Mouse (Mus musculus): Measurements from ENCODE around the gene Cplane1. TPM values are rescaled to one million over a fixed set of nuclear protein-coding genes. Genes with fewer than 3 reads are reported as not detected.

Gene Cplane1
- total and polyA plus RNA-seq, 3 experiments: 2.9 to 6.3 TPM; not detected in 1

DNA sequence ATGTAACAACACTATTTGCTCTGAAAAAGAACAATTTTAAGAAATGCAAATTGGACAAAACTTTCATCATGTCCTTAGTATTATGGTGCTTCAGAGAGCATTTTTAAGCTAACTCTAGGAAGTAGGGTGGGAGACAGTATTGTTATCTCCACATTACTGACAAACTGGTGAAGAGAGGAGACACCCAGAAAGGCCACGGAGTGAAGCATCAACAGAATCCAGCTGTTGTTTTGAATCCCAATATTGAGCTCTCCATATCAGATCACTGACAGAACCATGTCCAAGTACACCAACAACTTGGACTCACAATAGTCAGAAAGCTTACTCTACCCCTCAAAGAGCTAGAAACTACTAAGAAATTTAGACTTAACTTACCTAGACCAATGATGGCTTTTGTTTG, 136.6 kb downstream of the Cplane1 start:
- no peak for TF ChIP-seq TCF12 (IDR thresholded peaks at IDR 0.05; ENCODE audit: low read depth, low read length)
- TF ChIP-seq ZMIZ1 (IDR thresholded peaks at IDR 0.05; ENCODE audit: low read depth, low read length): no peak
- no peak for TF ChIP-seq ZNF384 (IDR thresholded peaks at IDR 0.05; ENCODE audit: low read depth, low read length)
- no peak for TF ChIP-seq ZKSCAN1 (IDR thresholded peaks at IDR 0.05; ENCODE audit: low read depth, low read length)
- no peak for TF ChIP-seq EP300 (IDR thresholded peaks at IDR 0.05; ENCODE audit: low read depth in 1 of 2, low read length in 2 of 2)
- no peak for TF ChIP-seq MXI1 (IDR thresholded peaks at IDR 0.05; ENCODE audit: low read depth, low read length)
- no peaks in the 10 kb centered on the region for H3K4me1 ChIP-seq (ENCODE audit: control insufficient read depth in 1 of 2, insufficient read depth in 2 of 2, low read length in 2 of 2)
- DNase-seq (ENCODE audit: low read depth, low spot score): no peak
- H3K9me3 ChIP-seq (replicated peaks; ENCODE audit: insufficient read depth, low read length): no peaks in the 10 kb centered on the region
- no peak overlapping the region for H3K27ac ChIP-seq (ENCODE audit: control insufficient read depth, low read depth, low read length)
- peaks cover 0 to 56% of the 10 kb centered on the region in 2 experiments; a peak in 3 of 4 replicates for H3K36me3 ChIP-seq (ENCODE audit: control insufficient read depth in 1 of 2, insufficient read depth in 2 of 2, low read length in 2 of 2)
- no peak overlapping the region for H3K4me3 ChIP-seq (ENCODE audit: control insufficient read depth in 1 of 2, insufficient read depth in 1 of 2, low read depth in 2 of 2, low read length in 2 of 2)
- H3K27me3 ChIP-seq (ENCODE audit: control insufficient read depth in 1 of 2, insufficient read depth in 2 of 2, low read length in 2 of 2): no peaks in the 10 kb centered on the region; a peak in 1 of 4 replicates
- no peaks in the 10 kb centered on the region; the same call in 1 of the 2 replicates for H3K79me2 ChIP-seq (ENCODE audit: control insufficient read depth, insufficient read depth, low read length, poor library complexity)
- H3K9ac ChIP-seq (ENCODE audit: control insufficient read depth, low read depth, low read length, poor library complexity, severe bottlenecking): no peak overlapping the region

- Histone ChIP-seq H3K9ac (ENCODE audit: control insufficient read depth, low read depth, low read length, poor library complexity, severe bottlenecking) (no peak overlapping the region), H3K4me3 (ENCODE audit: control insufficient read depth in 1 of 2, insufficient read depth in 1 of 2, low read depth in 2 of 2, low read length in 2 of 2) (no peak overlapping the region), H3K79me2 (ENCODE audit: control insufficient read depth, insufficient read depth, low read length, poor library complexity) (no peaks in the 10 kb centered on the region), H3K27me3 (ENCODE audit: control insufficient read depth in 1 of 2, insufficient read depth in 2 of 2, low read length in 2 of 2) (no peaks in the 10 kb centered on the region), H3K4me1 (ENCODE audit: control insufficient read depth in 1 of 2, insufficient read depth in 2 of 2, low read length in 2 of 2) (no peaks in the 10 kb centered on the region), H3K36me3 (ENCODE audit: control insufficient read depth in 1 of 2, insufficient read depth in 2 of 2, low read length in 2 of 2) (peaks cover 0 to 26% of the 10 kb centered on the region in 2 experiments; a peak in 3 of 4 replicates), H3K9me3 (replicated peaks; ENCODE audit: insufficient read depth, low read length) (no peaks in the 10 kb centered on the region), H3K27ac (ENCODE audit: control insufficient read depth, low read depth, low read length) (no peak overlapping the region)
- TF ChIP-seq ETS1 (IDR thresholded peaks at IDR 0.05; ENCODE audit: low read depth, low read length): no peak
- TF ChIP-seq NRF1 (IDR thresholded peaks at IDR 0.05; ENCODE audit: insufficient read depth, low read depth, low read length, poor library complexity, severe bottlenecking): no peak
- no peak for TF ChIP-seq UBTF (IDR thresholded peaks at IDR 0.05; ENCODE audit: borderline replicate concordance, insufficient read depth, low read depth, low read length)
- no peak for TF ChIP-seq KAT2A (conservative IDR thresholded peaks at IDR 0.05; ENCODE audit: low read depth, low read length)
- no peak for TF ChIP-seq JUND (IDR thresholded peaks at IDR 0.05; ENCODE audit: low read depth, low read length)
- no peak for TF ChIP-seq GABPA (IDR thresholded peaks at IDR 0.05; ENCODE audit: low read depth, low read length)
- no peak for TF ChIP-seq MAX (IDR thresholded peaks at IDR 0.05; ENCODE audit: low read length)
- TF ChIP-seq ZMIZ1 (IDR thresholded peaks at IDR 0.05; ENCODE audit: low read depth, low read length): no peak
- no peak for TF ChIP-seq MAZ (IDR thresholded peaks at IDR 0.05; ENCODE audit: low read depth, low read length)
- no peak for TF ChIP-seq MYB (IDR thresholded peaks at IDR 0.05; ENCODE audit: low read depth, low read length)
- TF ChIP-seq SIN3A (IDR thresholded peaks at IDR 0.05; ENCODE audit: low read length): no peak
- no peak for TF ChIP-seq SMC3 (IDR thresholded peaks at IDR 0.05; ENCODE audit: low read depth, low read length)
- TF ChIP-seq TBP (IDR thresholded peaks at IDR 0.05; ENCODE audit: low read depth, low read length): no peak
- TF ChIP-seq GATA1 (IDR thresholded peaks at IDR 0.05; ENCODE audit: low read depth, low read length): no peak
- no peak for TF ChIP-seq ZNF384 (IDR thresholded peaks at IDR 0.05; ENCODE audit: low read depth, low read length)
- TF ChIP-seq USF1 (IDR thresholded peaks at IDR 0.05; ENCODE audit: low read depth, low read length): no peak
- DNase-seq (ENCODE audit: low read depth, low spot score): no peak
Measured at GRCm38 (mm10) chr15:8317381-8317780, 148.5 kb downstream of the Cplane1 start.

Data from MEL (cell line).